Mouse (Mus musculus): ENCODE measurements at regions not wholly inside any gene's neighbourhood (a gene's known extent, or its start where the extent isn't known, plus 50 kb on each side); places are given as distances from the start of the nearest gene placed in this dataset.

DNA sequence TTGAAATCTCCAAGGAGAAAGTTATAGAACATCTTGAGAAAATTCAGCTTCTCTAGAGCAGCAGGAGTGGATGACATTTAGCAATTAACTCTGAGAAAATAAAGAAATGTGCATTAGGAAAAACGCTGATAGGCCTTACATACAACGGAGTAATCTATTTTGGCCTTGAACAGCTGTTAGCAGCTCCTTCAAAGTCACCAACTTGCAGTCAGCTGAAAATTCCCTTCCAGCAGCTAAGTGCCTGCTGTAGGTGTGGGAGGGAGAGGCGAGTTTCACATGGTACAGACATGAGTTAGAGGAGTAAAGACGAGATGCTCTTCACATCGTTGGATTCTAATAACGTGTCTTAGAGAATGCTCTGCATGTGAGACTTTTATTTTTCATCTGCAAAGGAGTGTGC, 290.8 kb downstream of the Rpl36a-ps1 start:
- Histone ChIP-seq H3K4me2 (ENCODE audit: low read depth, low read length) (no peak overlapping the region), H3K4me3 (ENCODE audit: low read depth, low read length) (no peak overlapping the region), H3K9me3 (ENCODE audit: control insufficient read depth, low read length) (no peaks in the 10 kb centered on the region), H3K9ac (ENCODE audit: low read depth, low read length) (no peak overlapping the region), H3K4me1 (ENCODE audit: control insufficient read depth, insufficient read depth, low read length) (no peaks in the 10 kb centered on the region), H3K27me3 (replicated peaks; ENCODE audit: control insufficient read depth, insufficient read depth, low read length) (no peaks in the 10 kb centered on the region), H3K36me3 (ENCODE audit: control insufficient read depth, insufficient read depth, low read length) (no peaks in the 10 kb centered on the region), H3K27ac (replicated peaks; ENCODE audit: low read depth, low read length) (no peak overlapping the region)
- 74% methylated on average over 6 of the region's 6 CpGs for WGBS
- DNase-seq (ENCODE audit: low spot score) = no peak
- ATAC-seq (ENCODE audit: low read depth) = no peak

DNA sequence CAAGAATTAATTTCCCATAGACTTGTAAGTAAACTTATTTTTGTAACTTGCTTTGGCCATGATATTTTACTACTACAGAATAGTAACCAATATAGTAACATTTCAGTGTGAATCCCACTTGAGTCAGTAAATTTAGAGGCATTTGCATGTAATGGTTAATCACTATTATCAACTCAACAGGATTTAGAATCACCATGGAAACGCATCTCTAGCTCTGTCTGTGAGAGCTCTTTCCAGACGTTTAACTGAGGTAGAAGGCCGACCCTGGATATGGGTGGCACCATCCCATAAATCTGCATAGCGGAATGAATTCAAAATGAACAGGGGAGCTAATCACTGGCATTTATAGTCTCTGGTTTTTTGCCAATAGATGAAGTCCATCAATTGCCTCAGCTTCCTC, 337.6 kb downstream of the Rpl36a-ps1 start:
- Histone ChIP-seq H3K27me3 (replicated peaks; ENCODE audit: control insufficient read depth, insufficient read depth, low read length) (no peaks in the 10 kb centered on the region), H3K4me3 (ENCODE audit: low read depth, low read length) (no peak overlapping the region), H3K27ac (replicated peaks; ENCODE audit: low read depth, low read length) (no peak overlapping the region), H3K4me1 (ENCODE audit: control insufficient read depth, insufficient read depth, low read length) (no peaks in the 10 kb centered on the region), H3K36me3 (ENCODE audit: control insufficient read depth, insufficient read depth, low read length) (no peaks in the 10 kb centered on the region), H3K9me3 (ENCODE audit: control insufficient read depth, low read length) (no peaks in the 10 kb centered on the region), H3K9ac (ENCODE audit: low read depth, low read length) (no peak overlapping the region), H3K4me2 (ENCODE audit: low read depth, low read length) (no peak overlapping the region)
- 79% methylated on average over 4 of the region's 4 CpGs for whole genome bisulfite sequencing
- no peak for DNase-seq (ENCODE audit: low spot score)
- no peak for ATAC-seq (ENCODE audit: low read depth)

DNA sequence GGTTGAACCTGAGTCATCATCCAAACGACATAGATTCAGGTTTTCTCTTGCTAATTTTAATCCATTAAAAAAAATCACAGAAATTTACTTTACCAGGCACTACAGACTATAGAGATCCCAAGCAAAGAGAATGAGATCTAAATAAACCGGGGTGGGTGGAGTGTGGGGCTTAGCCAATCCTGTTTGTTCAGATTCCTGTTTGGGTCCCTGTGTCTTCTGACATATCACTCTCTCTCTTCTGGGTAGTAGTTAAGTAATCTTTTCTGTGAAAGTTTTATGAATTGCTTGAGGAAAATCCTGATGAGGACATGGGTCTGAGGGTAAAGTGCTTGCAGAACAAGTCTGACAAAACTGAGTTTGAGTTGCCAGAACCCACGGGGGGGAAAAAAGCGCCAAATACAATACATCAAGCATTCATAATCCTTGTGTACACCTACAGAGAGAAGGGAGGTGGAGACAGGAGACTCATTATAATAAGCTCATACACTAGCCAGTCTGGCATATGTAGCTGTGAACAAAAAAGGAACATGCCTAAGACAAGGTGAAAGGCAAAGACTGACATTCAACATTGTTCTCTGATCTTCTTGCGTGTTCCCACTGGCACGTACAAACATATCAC, 339.8 kb downstream of the Rpl36a-ps1 start:
- WGBS = 69% methylated on average over 6 of the region's 6 CpGs
- no peaks in the 10 kb centered on the region for H3K36me3 ChIP-seq (ENCODE audit: control insufficient read depth, insufficient read depth, low read length)
- no peak overlapping the region for H3K9ac ChIP-seq (ENCODE audit: low read depth, low read length)
- H3K27ac ChIP-seq (replicated peaks; ENCODE audit: low read depth, low read length) = no peak overlapping the region
- no peaks in the 10 kb centered on the region for H3K4me1 ChIP-seq (ENCODE audit: control insufficient read depth, insufficient read depth, low read length)
- peak; percentile 61 for DNase-seq (ENCODE audit: low spot score)
- peak; percentile 74; the same call in 1 of the 2 replicates for ATAC-seq (ENCODE audit: low read depth)
- no peaks in the 10 kb centered on the region for H3K9me3 ChIP-seq (ENCODE audit: control insufficient read depth, low read length)
- no peak overlapping the region for H3K4me3 ChIP-seq (ENCODE audit: low read depth, low read length)
- no peaks in the 10 kb centered on the region for H3K27me3 ChIP-seq (replicated peaks; ENCODE audit: control insufficient read depth, insufficient read depth, low read length)
- no peak overlapping the region for H3K4me2 ChIP-seq (ENCODE audit: low read depth, low read length)

DNA sequence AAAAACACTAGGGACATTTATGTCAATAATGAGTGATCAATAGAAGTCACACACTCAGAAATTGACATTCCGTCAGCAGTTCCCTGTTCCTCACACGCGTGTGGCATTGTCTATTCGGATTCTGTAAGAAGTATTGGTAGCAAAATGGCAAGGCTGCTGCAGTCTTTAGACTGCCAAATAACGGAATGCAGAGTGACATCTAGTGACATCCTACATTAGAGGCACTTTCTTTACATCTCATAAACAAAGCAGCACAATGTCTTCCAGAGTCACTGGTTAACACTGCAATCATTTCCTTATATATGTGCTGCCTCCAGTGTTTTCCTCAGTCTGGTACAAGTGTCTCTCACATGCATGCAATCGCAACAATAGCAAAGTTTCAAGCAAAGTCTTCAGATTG, 342.9 kb downstream of the Rpl36a-ps1 start:
- Histone ChIP-seq H3K4me1 (ENCODE audit: control insufficient read depth, insufficient read depth, low read length) (no peaks in the 10 kb centered on the region), H3K9ac (ENCODE audit: low read depth, low read length) (no peak overlapping the region), H3K4me3 (ENCODE audit: low read depth, low read length) (no peak overlapping the region), H3K27ac (replicated peaks; ENCODE audit: low read depth, low read length) (no peak overlapping the region), H3K27me3 (replicated peaks; ENCODE audit: control insufficient read depth, insufficient read depth, low read length) (no peaks in the 10 kb centered on the region), H3K9me3 (ENCODE audit: control insufficient read depth, low read length) (no peaks in the 10 kb centered on the region), H3K36me3 (ENCODE audit: control insufficient read depth, insufficient read depth, low read length) (no peaks in the 10 kb centered on the region), H3K4me2 (ENCODE audit: low read depth, low read length) (no peak overlapping the region)
- DNase-seq (ENCODE audit: low spot score) (no peak), ATAC-seq (ENCODE audit: low read depth) (no peak)
- 84% methylated on average over 6 of the region's 6 CpGs for WGBS

DNA sequence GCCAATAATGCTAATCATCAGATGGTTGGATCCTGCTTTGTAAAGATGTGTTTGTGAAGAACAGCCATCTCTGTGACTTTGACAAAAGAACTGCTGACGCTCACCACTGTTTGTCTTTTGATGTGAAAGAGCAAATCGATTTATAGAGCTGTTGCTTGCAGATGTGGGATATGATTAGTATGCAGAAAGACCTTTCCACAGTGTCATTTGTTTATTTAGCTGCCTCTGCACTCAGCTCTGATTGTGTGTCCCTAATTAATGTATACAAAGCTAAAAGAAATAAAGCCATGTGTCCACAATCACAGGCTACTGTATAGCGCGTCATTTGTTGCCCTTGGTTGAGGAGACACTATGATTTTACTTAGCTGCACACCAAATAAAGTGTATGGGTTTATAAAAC, 343.6 kb downstream of the Rpl36a-ps1 start:
- Histone ChIP-seq H3K4me1 (ENCODE audit: control insufficient read depth, insufficient read depth, low read length) (no peaks in the 10 kb centered on the region), H3K36me3 (ENCODE audit: control insufficient read depth, insufficient read depth, low read length) (no peaks in the 10 kb centered on the region), H3K9me3 (ENCODE audit: control insufficient read depth, low read length) (no peaks in the 10 kb centered on the region), H3K4me2 (ENCODE audit: low read depth, low read length) (no peak overlapping the region), H3K27me3 (replicated peaks; ENCODE audit: control insufficient read depth, insufficient read depth, low read length) (no peaks in the 10 kb centered on the region), H3K27ac (replicated peaks; ENCODE audit: low read depth, low read length) (no peak overlapping the region), H3K9ac (ENCODE audit: low read depth, low read length) (no peak overlapping the region), H3K4me3 (ENCODE audit: low read depth, low read length) (no peak overlapping the region)
- ATAC-seq (ENCODE audit: low read depth) = no peak
- DNase-seq (ENCODE audit: low spot score) = no peak
- WGBS = 73% methylated on average over 4 of the region's 4 CpGs

DNA sequence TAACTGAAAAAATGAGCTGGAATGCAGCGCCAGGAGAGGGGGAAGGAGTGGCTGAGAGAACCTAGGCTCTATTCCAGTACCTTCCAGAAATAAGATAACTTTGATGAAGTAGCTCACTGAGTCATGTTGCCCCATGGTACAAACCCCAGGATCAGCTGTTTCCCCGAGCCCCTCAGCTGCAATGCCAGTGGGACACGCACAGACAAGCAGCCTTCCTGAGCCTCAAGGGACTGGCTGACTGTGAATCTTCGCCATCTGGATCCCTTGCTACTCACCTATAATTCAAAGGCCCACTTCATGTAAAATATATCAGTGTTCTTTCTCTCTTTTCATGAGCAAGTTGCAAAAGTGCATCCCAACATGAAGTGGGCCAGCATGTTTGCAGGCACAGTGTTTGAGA, 346.5 kb downstream of the Rpl36a-ps1 start:
- H3K36me3 ChIP-seq (ENCODE audit: control insufficient read depth, insufficient read depth, low read length) = no peaks in the 10 kb centered on the region
- no peaks in the 10 kb centered on the region for H3K4me1 ChIP-seq (ENCODE audit: control insufficient read depth, insufficient read depth, low read length)
- DNase-seq (ENCODE audit: low spot score) (peak; percentile 34), ATAC-seq (ENCODE audit: low read depth) (peak; percentile 57; the same call in 1 of the 2 replicates)
- no peak overlapping the region for H3K4me2 ChIP-seq (ENCODE audit: low read depth, low read length)
- no peak overlapping the region for H3K27ac ChIP-seq (replicated peaks; ENCODE audit: low read depth, low read length)
- H3K9me3 ChIP-seq (ENCODE audit: control insufficient read depth, low read length) = no peaks in the 10 kb centered on the region
- no peak overlapping the region for H3K4me3 ChIP-seq (ENCODE audit: low read depth, low read length)
- no peak overlapping the region for H3K9ac ChIP-seq (ENCODE audit: low read depth, low read length)
- no peaks in the 10 kb centered on the region for H3K27me3 ChIP-seq (replicated peaks; ENCODE audit: control insufficient read depth, insufficient read depth, low read length)
- 73% methylated on average over 4 of the region's 4 CpGs for WGBS

DNA sequence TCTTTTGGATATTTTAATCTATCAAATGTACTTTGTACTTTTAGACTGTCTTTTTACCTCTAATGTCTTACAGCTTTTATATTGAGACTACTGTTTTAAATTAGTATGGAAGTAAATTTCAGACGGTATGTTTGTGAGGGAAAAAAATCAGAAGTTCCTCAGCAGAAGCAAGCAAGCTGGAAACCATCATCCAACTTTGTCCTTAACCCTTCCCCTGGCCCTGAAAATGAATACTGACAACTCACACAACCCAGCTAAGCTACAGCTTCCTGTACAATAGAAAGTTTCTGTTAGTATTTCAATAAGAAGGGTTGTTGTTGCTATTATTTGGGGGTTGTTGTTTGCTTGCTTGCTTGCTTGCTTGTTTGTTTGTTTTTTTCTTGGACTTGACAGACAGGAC, 350.4 kb downstream of the Rpl36a-ps1 start:
- WGBS = 16% methylated on average over 1 of the region's 1 CpGs
- no peaks in the 10 kb centered on the region for H3K36me3 ChIP-seq (ENCODE audit: control insufficient read depth, insufficient read depth, low read length)
- DNase-seq (ENCODE audit: low spot score) (no peak), ATAC-seq (ENCODE audit: low read depth) (no peak)
- no peak overlapping the region for H3K27ac ChIP-seq (replicated peaks; ENCODE audit: low read depth, low read length)
- no peaks in the 10 kb centered on the region for H3K9me3 ChIP-seq (ENCODE audit: control insufficient read depth, low read length)
- no peaks in the 10 kb centered on the region for H3K4me1 ChIP-seq (ENCODE audit: control insufficient read depth, insufficient read depth, low read length)
- no peaks in the 10 kb centered on the region for H3K27me3 ChIP-seq (replicated peaks; ENCODE audit: control insufficient read depth, insufficient read depth, low read length)
- no peak overlapping the region for H3K9ac ChIP-seq (ENCODE audit: low read depth, low read length)
- no peak overlapping the region for H3K4me2 ChIP-seq (ENCODE audit: low read depth, low read length)
- no peak overlapping the region for H3K4me3 ChIP-seq (ENCODE audit: low read depth, low read length)

DNA sequence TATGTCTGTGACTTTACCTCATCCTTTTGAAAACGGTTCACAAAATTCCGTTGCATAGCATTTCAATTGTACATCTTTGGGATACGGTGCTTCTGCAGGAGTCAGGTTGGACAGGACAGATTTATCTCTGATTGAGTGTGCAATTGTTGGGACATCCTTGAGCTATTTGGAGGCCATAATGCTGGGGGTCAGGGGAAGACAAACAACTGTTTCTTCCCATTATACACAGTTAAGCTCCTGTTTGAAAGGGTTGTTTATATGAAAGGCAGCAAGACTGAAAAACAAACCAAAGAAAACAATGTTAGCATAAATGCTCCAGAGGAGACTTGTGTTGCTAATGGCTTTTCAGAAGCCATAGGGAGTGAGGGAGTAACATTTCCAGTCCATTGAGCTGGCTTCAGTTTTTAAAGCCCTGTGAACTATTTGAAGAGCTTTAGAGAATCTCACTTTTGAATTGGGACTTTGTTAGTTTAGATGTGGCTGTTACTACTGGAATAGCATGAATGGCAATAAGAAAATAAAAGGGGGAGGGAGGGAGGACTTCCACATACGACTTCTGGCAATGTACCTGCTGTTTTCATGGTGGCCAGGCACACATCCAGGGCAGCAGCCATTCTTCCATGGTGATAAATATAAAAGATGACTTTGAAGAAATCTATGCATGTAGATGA, 351.3 kb downstream of the Rpl36a-ps1 start:
- Histone ChIP-seq H3K4me2 (ENCODE audit: low read depth, low read length) (no peak overlapping the region), H3K4me1 (ENCODE audit: control insufficient read depth, insufficient read depth, low read length) (no peaks in the 10 kb centered on the region), H3K36me3 (ENCODE audit: control insufficient read depth, insufficient read depth, low read length) (no peaks in the 10 kb centered on the region), H3K9me3 (ENCODE audit: control insufficient read depth, low read length) (no peaks in the 10 kb centered on the region), H3K27ac (replicated peaks; ENCODE audit: low read depth, low read length) (no peak overlapping the region), H3K4me3 (ENCODE audit: low read depth, low read length) (no peak overlapping the region), H3K27me3 (replicated peaks; ENCODE audit: control insufficient read depth, insufficient read depth, low read length) (no peaks in the 10 kb centered on the region), H3K9ac (ENCODE audit: low read depth, low read length) (no peak overlapping the region)
- 72% methylated on average over 4 of the region's 4 CpGs for WGBS
- ATAC-seq (ENCODE audit: low read depth) = no peak
- no peak for DNase-seq (ENCODE audit: low spot score)

DNA sequence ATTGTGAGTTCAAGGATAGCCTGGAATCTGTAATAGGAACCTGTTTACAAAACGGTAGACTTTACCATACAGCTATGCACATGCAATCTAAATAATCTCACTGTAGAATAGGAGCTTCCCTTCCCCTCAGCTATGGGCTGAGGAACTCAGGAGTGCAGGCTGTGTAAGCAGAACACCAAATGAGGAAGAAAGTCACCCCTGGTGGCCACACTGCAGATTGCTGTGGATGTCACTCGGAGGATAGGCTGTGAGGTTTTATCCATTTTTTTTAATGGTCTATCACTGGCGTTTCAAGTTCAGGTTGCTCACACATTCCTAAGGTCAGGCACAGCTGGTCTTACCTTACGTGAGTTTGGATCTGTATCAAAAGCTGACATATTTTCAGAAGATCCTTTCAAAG, 365.1 kb downstream of the Rpl36a-ps1 start:
- Histone ChIP-seq H3K4me1 (ENCODE audit: control insufficient read depth, insufficient read depth, low read length) (no peaks in the 10 kb centered on the region), H3K9me3 (ENCODE audit: control insufficient read depth, low read length) (no peaks in the 10 kb centered on the region), H3K27ac (replicated peaks; ENCODE audit: low read depth, low read length) (no peak overlapping the region), H3K4me2 (ENCODE audit: low read depth, low read length) (no peak overlapping the region), H3K9ac (ENCODE audit: low read depth, low read length) (no peak overlapping the region), H3K36me3 (ENCODE audit: control insufficient read depth, insufficient read depth, low read length) (no peaks in the 10 kb centered on the region), H3K27me3 (replicated peaks; ENCODE audit: control insufficient read depth, insufficient read depth, low read length) (no peaks in the 10 kb centered on the region), H3K4me3 (ENCODE audit: low read depth, low read length) (no peak overlapping the region)
- ATAC-seq (ENCODE audit: low read depth) = no peak
- no peak for DNase-seq (ENCODE audit: low spot score)
- 70% methylated on average over 4 of the region's 4 CpGs for WGBS
